Mouse (Mus musculus): ENCODE measurements around the gene Hephl1.

The Hephl1 gene

GRCm38 (mm10) chr9:15045740-15046139 lies 66.2 kb downstream of the Hephl1 start:
- DNase-seq: no peak

GRCm38 (mm10) chr9:15045084-15045669 lies 66.7 kb downstream of the Hephl1 start, which contains the start of gene Panx1:
TSS of gene Panx1 (minus strand) at chr9:15045478.
- DNase-seq: no peak

DNA sequence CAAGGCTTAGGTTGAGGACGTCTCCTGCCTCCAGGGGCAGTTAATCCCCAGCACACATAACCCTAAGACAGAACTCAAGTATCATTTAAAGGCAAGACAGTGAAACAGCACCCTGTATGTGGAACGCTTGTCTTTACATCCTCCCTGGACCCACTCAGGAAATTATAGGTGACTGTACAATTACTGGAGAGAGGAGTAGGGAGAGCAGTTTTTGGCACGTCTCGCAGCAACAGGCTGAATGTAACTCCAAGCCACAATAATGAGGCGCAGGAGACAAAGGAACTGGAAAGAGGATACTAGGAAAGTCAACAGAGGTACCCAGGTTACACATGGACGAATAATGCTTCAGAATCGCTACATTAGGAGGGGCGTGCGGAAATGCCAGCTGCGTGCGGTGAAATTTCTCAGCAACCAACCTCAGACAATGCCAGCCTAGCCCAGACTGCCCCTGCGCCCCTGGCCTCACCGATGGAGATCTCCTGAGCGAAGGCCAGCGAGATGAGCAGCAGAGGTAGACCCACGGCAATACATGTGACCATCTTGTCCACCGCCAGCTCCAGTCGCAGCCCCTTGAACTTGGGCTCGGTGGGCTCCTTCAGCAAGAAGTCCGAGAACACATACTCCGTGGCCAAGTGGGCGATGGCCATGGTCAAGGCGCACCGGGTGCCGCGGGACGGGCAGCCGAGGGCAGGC lies 67.4 kb downstream of the Hephl1 start:
- DNase-seq: no peak

GRCm38 (mm10) chr9:15041556-15041955 lies 70.4 kb downstream of the Hephl1 start:
- no peak for DNase-seq

DNA sequence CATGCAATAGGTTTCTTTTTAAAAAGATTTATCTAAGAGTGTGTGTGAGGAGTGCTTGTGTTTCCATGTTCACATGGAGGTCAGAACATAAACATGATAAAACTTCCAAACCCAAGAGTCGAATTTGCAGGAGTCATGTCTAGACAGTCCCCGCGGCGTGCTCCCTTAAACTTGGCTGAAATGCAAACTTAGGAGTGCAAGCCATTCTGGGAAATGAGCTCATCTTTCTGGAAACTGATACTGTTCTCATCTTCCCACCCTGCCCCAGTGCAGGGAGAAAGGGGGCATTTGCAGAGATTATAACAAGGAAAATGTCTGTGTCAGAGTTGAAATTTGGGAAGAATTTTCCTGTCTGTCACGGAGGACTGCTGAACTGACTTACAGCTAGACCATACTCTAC lies 72.1 kb downstream of the Hephl1 start:
- DNase-seq: no peak

GRCm38 (mm10) chr9:15037704-15038103 lies 74.2 kb downstream of the Hephl1 start:
- no peak for DNase-seq

GRCm38 (mm10) chr9:15037237-15037636 lies 74.7 kb downstream of the Hephl1 start:
- no peak for DNase-seq

DNA sequence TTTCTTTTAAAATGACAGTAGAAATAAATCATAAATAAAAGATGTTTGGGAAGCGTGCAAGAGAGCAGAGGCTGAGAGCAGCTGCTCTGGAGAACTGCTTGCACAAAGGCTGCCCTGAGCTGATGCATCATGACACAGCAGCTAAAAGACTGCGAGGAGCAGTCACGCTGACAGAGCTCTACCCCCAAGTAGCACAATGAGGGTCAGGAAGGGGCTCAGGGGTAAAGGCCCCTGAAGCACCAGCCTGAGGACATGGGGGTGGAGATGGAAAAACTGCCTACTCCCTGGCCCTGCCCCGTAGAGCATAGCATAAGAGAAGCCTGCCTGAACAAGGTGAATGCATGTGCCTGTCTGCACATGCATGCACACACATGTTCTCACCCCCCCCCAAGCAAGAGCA lies 75.1 kb downstream of the Hephl1 start:
- no peak for DNase-seq

DNA sequence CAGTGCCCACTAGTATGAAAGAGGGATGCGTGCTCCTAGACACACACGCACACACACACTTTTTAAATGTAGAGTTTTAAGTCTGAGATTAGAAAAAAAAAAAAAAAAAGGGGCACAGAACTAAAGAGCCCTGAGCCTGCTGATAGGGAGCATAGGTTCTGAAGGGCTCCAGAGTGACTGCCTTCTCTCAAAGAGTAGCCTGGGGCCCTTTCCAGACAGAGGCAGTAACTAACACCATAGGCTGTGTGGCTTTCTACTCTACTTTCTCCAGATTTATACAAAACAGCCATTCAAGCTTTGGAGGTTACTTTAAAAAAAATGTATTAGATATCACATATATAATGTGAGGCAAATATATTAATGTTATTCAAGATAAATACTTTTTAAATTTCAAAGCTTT lies 75.5 kb downstream of the Hephl1 start:
- DNase-seq: no peak

DNA sequence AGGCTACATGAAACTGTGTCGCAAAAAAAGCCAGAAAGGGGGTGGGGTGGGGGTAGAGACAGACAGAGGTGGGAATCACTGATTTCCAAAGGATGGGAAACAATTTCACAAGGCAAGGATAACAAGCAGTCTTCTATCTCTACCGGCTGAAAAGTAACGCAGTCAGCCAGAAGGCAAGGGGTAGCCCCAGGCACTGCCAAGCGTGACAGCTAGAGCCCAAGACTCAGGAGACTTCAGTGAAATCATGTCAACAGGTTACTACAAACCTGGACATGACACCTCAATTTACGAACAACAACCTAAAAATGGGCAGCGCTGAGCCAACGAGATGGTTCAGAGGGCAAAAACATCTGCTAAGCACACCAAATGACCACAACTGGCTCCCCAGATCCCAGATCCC lies 75.9 kb downstream of the Hephl1 start:
- DNase-seq: no peak

DNA sequence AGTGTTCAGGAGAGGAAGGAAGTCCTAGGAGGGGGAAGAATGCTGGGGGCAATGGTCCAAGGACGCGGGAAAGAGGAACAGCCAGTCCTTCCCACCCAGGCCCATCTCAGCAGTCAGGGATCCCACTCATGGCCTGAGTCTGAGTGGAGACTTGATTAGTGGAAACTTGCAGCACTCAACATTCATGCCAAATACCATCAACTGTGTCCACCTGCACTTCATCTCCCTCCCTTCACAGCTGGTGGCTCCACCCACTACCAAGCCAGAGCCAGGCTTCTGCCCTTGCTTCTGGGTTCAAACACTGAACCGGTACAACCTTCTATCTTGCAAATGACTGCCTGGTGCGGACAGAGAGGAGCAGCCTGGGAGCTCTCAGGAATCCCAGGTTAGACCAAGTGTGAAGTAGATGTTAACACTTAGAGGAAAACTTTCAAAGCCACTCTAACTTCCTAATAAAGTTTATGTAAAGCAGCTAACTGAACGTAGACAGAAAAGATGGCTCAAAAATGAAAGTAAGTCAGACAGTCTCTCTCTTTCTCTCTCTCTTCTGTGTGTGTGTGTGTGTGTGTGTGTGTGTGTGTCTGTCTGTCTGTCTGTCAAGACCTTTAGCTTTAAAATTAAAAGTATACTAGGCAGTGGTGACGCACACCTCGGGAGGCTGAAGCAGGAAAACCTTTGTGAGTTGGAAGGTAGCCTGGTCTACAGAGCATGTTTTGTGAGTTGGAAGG lies 77.2 kb downstream of the Hephl1 start:
- DNase-seq: no peak

DNA sequence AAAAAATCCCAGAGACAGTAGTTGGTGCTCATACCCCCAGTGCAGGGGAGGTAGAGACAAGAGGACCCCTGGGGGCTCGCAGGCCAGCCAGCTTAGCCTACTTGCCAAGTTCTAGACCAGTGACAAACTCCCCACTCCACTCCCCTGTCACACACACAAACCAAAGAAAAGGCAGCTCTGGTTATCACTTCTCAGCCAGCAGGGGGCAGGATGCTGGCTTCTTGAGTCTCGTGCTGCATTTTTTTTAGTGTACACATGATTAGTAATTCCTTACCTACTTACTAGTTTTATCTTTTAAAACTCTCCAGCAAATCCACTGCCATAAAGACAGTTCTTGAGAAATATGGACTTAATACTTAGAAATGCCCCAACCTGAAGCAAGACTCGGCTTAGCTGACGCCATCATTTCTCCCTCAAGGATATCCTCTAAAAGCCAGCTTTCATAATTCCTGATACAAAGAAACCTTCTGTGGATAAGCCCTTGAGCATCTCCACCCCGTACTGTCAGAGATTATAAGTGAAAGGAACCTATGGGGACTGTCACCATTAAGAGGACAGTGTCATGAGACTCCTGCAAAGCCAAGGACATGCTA lies 78.2 kb downstream of the Hephl1 start:
- no peak for DNase-seq

GRCm38 (mm10) chr9:15032797-15033196 lies 79.1 kb downstream of the Hephl1 start:
- no peak for DNase-seq

DNA sequence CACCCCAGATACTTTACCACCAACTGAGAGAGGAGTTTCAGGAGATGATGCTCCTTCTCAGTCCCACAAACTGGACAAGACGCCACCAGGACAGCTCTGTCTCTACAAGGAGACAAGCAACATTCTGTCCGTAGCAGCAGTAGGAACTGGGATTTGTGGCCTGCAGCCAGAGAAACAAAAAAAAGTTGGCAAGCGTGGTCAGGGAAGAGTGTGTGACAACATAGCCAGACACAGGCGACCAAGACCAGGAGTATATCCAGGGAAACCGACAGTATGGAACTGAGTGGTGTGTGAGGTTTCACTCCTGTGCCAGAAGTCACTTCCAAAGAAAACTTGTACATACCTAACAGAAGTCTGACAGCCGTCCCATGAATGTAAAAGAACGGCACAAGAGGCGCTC lies 81.1 kb downstream of the Hephl1 start:
- DNase-seq: no peak

DNA sequence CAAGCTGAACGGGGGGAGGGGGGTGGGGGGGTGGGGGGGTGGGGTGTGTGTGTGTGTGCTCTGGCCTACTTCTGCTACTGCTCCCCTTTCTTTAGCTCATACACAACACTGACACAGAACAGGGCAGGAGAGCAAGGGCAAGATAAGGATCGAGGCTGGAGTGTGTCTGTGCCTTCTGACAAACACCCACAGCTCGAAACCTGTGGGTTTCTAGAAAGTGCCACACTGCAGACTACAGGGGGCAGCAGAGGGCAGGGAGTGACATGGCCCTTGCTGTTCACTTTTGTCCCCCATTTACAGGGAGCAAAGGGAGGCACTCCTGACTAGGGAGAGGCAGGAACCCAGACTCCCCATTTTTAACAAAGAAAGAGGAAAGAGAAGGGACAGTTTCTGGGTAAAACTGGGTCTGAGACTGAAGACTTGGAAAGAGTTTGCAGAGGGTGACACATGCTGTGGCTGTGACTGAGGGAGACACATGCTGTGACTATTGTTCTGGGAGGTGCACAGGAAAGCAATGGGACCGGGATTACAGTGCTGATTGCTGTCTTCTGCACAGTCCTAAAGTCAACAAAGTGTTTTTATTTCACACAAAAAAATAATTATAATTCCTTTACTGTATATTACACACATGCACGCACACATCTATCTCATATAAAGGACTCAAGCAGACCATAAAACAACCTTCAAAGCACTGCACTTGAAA lies 82.7 kb downstream of the Hephl1 start:
- DNase-seq: no peak

DNA sequence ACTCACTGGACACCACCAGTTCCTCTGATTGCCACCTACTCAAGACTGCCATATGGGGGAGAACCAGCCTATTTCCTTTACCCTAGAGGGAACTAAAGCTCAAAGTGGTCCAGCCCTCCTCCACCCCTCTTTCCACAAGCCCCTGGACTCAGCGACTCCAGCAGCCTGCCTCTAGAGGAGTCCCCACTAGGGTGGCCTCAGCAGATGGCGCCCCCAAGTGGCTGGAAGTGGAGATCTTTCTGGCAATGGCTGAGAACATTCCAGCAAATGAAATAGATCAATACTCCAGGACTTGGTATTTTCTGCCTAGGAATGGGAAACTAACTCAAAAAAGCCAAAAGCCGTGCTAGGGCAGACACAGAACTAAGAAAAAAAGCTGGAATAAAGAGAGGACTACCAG lies 84.2 kb downstream of the Hephl1 start:
- DNase-seq: no peak

DNA sequence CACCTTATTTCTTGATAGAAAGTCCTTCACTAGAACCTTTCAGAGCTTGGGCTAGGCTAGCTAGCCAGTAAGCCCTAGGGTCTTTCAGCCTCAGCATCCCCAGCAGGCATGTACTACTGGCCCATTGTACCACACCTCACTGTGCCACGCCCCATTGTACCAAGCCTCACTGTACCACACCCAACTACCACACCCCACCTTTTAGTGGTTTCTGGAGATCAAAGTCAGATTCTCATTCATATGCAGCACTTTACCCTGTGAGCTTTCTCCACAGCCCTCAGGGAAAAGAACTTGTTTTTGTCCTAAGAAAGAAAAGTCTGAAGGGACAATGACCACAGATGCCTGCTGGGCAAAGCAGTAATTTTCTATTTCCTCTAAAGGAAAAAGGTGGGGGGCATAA lies 88.9 kb downstream of the Hephl1 start:
- DNase-seq: no peak

DNA sequence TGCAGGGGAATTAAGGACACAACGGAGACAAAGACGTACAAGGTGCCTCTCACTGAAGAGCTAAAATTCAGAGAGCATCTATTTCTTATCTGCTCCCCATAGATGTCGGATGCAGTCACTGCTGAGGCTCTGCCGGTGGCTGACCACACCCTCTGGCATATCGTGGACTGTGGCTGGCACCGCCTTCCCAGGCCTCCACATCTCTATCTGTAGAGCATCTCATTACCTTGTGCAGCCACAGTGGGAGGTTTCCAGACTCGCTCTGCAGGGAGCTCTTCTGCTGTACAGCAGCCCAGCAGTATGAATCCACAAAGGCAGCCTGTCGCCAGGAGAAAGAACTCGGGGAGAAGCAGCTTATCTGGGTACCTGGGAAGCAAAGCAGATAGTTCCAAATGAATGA lies 90.8 kb downstream of the Hephl1 start:
- no peak for DNase-seq

DNA sequence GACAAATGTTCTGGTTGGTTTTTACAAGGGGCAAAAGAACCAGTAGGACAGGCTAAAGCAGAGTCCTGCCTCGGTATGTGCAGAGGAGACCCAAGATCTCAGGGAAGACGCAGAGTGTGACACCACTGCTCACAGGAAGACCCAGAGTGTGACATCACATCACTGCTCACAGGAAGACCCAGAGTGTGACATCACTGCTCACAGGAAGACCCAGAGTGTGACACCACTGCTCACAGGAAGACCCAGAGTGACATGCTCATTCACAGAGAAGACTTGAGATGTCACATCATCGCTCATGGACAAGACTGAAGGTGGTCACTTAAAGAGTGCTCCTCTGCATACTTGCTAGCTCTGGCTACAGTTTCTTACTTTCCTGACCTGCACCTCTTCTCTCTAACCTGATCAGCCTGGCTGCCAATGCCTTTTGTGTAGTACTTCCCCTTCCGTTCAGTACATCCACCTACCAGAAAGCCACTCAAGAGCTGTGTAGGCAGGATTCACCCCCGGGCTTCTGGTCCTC lies 91.3 kb downstream of the Hephl1 start:
- DNase-seq: no peak

DNA sequence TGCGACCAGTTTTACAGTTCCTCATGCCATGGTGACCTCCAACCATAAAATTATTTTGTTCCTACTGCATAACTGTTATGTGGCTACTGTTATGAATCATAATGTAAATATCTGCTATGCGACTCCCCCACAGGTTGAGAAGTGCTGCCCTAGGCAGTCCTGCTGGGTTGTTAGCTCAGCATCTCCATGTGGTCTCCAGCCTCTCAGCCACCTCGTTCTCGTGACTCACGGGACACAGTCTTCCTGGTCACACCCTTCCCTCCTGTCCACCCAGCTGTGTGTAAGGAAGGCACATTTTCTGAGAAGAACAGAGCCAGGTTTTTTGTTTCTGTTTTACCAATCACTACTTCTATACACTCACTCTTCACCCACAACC lies 93.2 kb downstream of the Hephl1 start:
- no peak for DNase-seq

- peak; percentile 68 for DNase-seq
Observed at GRCm38 (mm10) chr9:15017791-15018755, 93.8 kb downstream of the Hephl1 start.
